Mouse (Mus musculus) midbrain, embryonic 15.5 days (tissue): Measurements from ENCODE around the gene Zfp738. TPM values are rescaled to one million over a fixed set of nuclear protein-coding genes. Genes with fewer than 3 reads are reported as not detected.
"Not testable (repeated sequence)": the region's sequence is repeated elsewhere in the genome, so short reads cannot be mapped to it uniquely, and the experiment has no call there.

ENCODE experiments used
- ATAC-seq: fragments of 200-750 bp; cut with Nextera tagmentation; replicated peaks from 2 replicates; pipeline ENCODE4 v1.8.0; 2017; ENCODE audit warnings: moderate TSS enrichment
- H3K27ac ChIP-seq: fragments of 300-500 bp; sonication (generic); 2 replicates; pipeline ENCODE4 v1.5.1; 2015; ENCODE audit warnings: mild to moderate bottlenecking, inconsistent platforms
- H3K27me3 ChIP-seq: fragments of 300-500 bp; sonication (generic); replicated peaks from 2 replicates; pipeline ENCODE4 v1.6.1; 2015; ENCODE audit warnings: inconsistent platforms
- H3K36me3 ChIP-seq: fragments of 300-500 bp; sonication (generic); replicated peaks from 2 replicates; pipeline ENCODE4 v1.6.1; 2015; ENCODE audit warnings: inconsistent platforms
- H3K4me1 ChIP-seq: fragments of 300-500 bp; sonication (generic); 2 replicates; pipeline ENCODE4 v1.6.1; 2015; ENCODE audit warnings: inconsistent platforms
- H3K4me2 ChIP-seq: fragments of 300-500 bp; sonication (generic); 2 replicates; pipeline ENCODE4 v1.6.1; 2015; ENCODE audit warnings: inconsistent platforms, mild to moderate bottlenecking, moderate library complexity
- H3K4me3 ChIP-seq: fragments of 300-500 bp; sonication (generic); 2 replicates; pipeline ENCODE4 v1.5.1; 2015; ENCODE audit warnings: mild to moderate bottlenecking, inconsistent platforms
- H3K9ac ChIP-seq: fragments of 300-500 bp; sonication (generic); 2 replicates; pipeline ENCODE4 v1.6.1; 2015; ENCODE audit warnings: mild to moderate bottlenecking, inconsistent platforms
- H3K9me3 ChIP-seq: fragments of 300-500 bp; sonication (generic); 2 replicates; pipeline ENCODE4 v1.6.1; 2016; ENCODE audit warnings: inconsistent platforms
- WGBS: fragments of 180-500 bp; shearing (Covaris S2); methylation state at CpG from one replicate; pipeline ENCODE4 v1.1.7; 2015; ENCODE audit warnings: mixed read lengths; 5-methylcytosine and 5-hydroxymethylcytosine counted together
- polyA plus RNA-seq: library from polyadenylated mRNA; unstranded; fragments of >200 nt; fragmentation: Nextera tagmentation; extraction: Ambion mirVana; gene quantifications from 2 replicates; pipeline ENCODE4 v1.2.1, GENCODE M21; 2015

The Zfp738 gene
- 15.5 and 16.8 TPM in 2 replicates for polyA plus RNA-seq

DNA sequence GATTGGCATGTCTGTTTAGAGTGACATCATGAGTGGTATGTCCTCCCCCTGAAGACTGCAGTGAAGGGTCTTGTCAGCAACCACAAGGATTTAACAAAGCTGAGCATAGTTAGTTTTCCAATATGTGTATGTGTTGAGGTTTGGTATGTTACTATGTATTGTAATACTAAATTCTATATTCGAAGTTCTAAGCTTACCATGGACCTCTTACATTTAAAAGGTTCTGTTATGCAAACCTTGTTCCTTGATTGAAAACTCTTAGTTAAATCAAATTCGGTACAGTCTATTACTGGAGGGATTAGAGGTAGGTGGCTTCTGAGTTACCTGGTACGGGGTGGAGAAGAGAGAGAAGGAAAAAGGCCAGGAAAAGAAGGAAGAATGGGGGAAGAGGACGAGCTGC, at the start of gene Zfp738:
Gene Zfp738 (minus strand): TSS at position 101 of the 400 bp plus-strand sequence.
- 82% methylated on average over 4 of the region's 4 CpGs for WGBS
- Histone ChIP-seq H3K4me2 (no peak within 1 kb of the TSS), H3K4me3 (no peak within 1 kb of the TSS), H3K27ac (no peak within 1 kb of the TSS), H3K36me3 (no peaks in the 10 kb centered on the region), H3K9me3 (no peaks in the 10 kb centered on the region), H3K4me1 (peaks cover 8% of the 10 kb centered on the region), H3K9ac (no peak within 1 kb of the TSS), H3K27me3 (no peaks in the 10 kb centered on the region)
- no peak for ATAC-seq

DNA sequence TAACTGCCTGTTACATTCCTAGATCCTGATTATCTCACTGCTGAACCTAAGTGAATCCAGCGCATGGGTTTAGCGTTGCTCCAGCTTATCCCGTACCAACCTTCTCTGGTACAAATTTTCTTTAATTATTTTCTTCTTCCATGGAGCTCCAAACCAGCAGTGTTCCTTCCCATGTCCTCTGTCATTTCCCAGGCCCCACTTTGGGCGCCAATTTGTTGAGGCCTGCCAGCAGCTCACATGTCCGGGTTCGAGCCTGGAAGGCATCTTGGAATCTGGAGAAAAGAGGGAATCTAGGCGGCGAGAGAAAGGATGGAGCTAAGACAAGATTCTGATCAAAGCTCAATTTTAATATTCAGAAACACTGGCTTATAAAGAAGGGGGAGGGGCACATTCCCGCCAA, 47.5 kb upstream of the Zfp738 start:
- not testable (repeated sequence) for H3K4me1 ChIP-seq, H3K9me3 ChIP-seq, H3K27ac ChIP-seq, H3K9ac ChIP-seq, H3K36me3 ChIP-seq, ATAC-seq, H3K4me3 ChIP-seq, H3K4me2 ChIP-seq, H3K27me3 ChIP-seq
- WGBS: 93% methylated on average over 9 of the region's 9 CpGs

DNA sequence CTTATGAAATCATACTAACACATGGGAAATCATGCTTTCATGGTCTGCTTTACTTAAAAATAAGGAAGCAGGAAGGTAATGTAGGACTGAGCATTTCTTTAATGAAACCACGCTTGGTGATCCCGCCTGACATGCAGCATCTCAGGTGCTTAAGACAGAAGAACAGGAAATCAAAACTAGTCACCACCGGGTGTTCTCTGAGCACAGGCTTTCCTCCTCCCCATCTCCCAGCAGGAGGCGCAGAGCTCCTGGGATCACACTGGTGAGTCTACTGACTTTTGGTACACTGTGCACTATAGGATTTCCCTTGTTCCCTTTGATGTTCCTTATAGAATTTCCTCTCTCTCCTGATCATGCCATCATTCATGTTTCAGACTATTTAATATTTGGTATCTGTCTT, 42.6 kb upstream of the Zfp738 start:
- not testable (repeated sequence) for H3K9me3 ChIP-seq, H3K36me3 ChIP-seq, H3K27me3 ChIP-seq
- Histone ChIP-seq H3K9ac (peak overlapping the region; percentile 58), H3K4me3 (peak overlapping the region; percentile 58), H3K4me1 (peaks cover 16% of the 10 kb centered on the region), H3K27ac (0 out of 2 replicates have a peak overlapping the region, but pooled peaks have one; percentile 46), H3K4me2 (peak overlapping the region; percentile 58)
- ATAC-seq: peak; percentile 75
- 50% methylated on average over 4 of the region's 4 CpGs for WGBS

DNA sequence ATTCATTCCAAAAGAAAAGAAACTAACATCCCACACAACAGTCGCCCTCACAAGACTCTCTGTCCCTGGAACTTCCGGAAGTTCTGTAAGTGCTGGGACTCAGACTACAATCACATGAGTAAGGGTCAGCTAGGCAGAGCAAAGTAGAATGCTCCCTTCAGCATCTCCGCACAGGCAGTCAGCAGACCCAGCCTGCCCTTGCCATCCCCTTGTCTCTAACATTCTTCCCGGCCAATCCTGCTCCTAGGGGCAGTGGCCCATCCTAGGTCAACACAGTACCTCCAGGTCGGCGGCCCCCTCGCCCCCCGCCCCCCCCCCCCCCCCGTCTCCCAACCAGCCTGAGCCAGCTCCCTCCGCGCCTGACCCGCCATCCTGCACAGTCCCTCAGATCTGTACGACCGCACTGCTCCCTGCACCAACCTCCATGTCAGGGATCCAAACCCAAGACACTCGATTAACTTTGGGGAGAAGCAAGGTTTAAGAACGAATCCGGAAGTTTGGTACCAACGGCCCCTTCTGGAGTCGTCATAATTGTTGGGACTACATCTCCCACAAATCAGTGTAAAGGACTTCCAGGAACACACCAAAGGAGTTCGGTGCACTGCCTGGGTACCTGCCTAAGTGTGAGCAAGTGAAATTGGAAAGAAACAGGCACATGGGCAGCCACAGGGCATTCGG, 41.9 kb upstream of the Zfp738 start, which contains the start of gene Zfp65:
Gene Zfp65 (minus strand): TSS at position 533 of the 678 bp plus-strand sequence.
- peak within 1 kb of the TSS; percentile 58 for H3K4me3 ChIP-seq
- peak within 1 kb of the TSS; percentile 58 for H3K4me2 ChIP-seq
- no peaks in the 10 kb centered on the region for H3K27me3 ChIP-seq
- no peaks in the 10 kb centered on the region for H3K9me3 ChIP-seq
- peak; percentile 92 for ATAC-seq
- H3K4me1 ChIP-seq: peaks cover 16% of the 10 kb centered on the region
- H3K9ac ChIP-seq: peak within 1 kb of the TSS; percentile 58
- peak within 1 kb of the TSS; percentile 46; the same call in 1 of the 2 replicates for H3K27ac ChIP-seq
- H3K36me3 ChIP-seq: no peaks in the 10 kb centered on the region
- 4% methylated on average over 16 of the region's 21 CpGs for WGBS

DNA sequence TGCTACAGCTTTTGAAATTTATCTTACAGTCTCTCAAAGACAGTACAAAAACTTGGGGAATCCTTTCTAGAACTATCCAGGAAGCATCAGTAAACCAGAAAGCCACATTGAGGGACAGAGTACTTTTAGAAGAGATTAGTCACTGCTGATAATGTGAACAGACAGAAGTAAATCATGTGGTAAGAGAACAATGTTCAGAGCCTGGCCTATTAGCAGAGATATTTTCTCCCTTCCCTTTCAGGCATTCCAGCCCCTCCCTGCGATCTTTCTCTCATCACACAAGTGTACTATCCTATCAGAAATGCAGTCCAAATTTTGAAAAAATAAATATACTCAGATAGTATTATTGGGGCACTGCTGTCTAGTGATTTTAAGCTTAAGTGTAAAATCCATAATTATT, 41.2 kb upstream of the Zfp738 start:
- peak overlapping the region; percentile 58 for H3K4me3 ChIP-seq
- H3K27me3 ChIP-seq: no peaks in the 10 kb centered on the region
- no peak for ATAC-seq
- 0 out of 2 replicates have a peak overlapping the region, but pooled peaks have one; percentile 1 for H3K9ac ChIP-seq
- peaks cover 21% of the 10 kb centered on the region for H3K4me1 ChIP-seq
- H3K36me3 ChIP-seq: no peaks in the 10 kb centered on the region
- H3K4me2 ChIP-seq: peak overlapping the region; percentile 58
- 94% methylated on average over 1 of the region's 1 CpGs for WGBS
- no peaks in the 10 kb centered on the region for H3K9me3 ChIP-seq
- no peak overlapping the region for H3K27ac ChIP-seq

DNA sequence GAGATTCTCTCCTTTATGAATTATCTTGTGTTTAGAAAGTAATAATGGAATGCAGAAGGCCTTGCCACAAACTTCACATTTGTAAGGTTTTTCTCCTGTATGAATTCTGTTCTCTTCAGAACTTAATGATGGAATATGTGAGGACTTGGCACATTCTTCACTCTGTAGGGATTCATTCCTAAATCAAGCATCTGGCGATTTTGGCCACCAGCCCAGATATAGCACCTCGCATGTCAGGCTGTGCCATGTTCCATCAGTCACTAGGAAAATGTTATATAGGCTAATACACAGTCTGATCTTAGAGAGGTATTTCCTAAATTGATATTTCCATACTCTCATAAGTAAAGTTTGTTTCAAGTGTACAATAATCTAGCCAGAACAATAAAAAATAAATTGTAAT, 38.5 kb upstream of the Zfp738 start:
- H3K27ac ChIP-seq, ATAC-seq, H3K9ac ChIP-seq, H3K4me3 ChIP-seq, H3K4me2 ChIP-seq, H3K36me3 ChIP-seq, H3K9me3 ChIP-seq, H3K27me3 ChIP-seq: not testable (repeated sequence)
- 85% methylated on average over 2 of the region's 2 CpGs for WGBS
- H3K4me1 ChIP-seq: peaks cover 24% of the 10 kb centered on the region

DNA sequence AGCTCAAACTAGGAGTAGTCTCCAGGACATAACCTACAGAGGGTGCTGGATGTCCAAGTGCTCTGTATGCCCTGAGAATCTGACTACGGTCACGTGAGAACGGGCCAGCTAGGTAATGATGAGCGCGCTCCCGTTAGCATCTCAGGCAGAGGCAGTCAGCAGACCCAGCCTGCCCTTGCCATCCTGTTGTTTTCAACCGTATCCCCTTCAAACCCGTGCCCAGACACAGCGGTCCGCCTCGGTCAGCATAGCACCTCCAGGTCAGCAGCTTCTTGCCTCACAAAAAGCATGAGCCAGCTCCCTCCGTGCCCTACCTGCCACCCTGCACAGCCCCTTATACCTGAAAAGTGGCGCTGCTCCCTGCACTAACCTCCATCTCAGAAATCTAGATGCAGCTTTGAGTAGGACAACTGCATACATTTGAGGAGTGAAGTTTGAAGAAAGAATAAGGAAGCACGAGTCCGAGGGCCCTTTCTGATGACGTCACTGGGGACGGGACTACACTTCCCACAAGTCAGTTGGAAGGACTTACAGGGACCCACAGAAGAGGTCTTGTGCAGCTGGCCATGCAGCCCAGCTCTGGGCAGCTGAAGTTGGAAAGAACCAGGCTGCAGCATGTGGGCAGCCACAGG, 37.1 kb upstream of the Zfp738 start:
- WGBS: 1% methylated on average over 17 of the region's 17 CpGs
- Histone ChIP-seq H3K36me3 (no peaks in the 10 kb centered on the region), H3K9me3 (no peaks in the 10 kb centered on the region), H3K27ac (peak overlapping the region; percentile 67), H3K27me3 (no peaks in the 10 kb centered on the region), H3K4me3 (peak overlapping the region; percentile 59), H3K4me2 (peak overlapping the region; percentile 70), H3K9ac (peak overlapping the region; percentile 57), H3K4me1 (peaks cover 17% of the 10 kb centered on the region)
- ATAC-seq: peak; percentile 96

DNA sequence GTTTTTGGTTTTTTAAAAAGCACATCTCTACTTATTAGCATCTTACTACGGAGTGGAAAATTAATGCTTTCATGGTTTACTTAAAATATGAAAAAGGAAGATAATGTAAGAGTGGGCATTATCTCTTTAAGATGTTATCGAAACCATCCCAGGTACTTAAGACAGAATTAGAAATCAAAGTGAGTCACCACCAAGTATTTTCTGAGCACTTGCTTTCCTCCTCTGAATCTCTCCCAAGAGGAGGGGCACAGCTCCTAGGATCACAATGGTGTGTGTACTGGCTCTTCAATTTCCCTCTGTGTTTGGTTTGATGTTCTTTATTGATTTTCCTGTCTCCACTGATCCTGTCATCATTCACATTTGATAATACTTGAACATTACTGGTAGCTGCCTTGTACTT, 3.0 kb downstream of the Zfp738 start:
- ATAC-seq: peak; percentile 57
- not testable (repeated sequence) for H3K9ac ChIP-seq

DNA sequence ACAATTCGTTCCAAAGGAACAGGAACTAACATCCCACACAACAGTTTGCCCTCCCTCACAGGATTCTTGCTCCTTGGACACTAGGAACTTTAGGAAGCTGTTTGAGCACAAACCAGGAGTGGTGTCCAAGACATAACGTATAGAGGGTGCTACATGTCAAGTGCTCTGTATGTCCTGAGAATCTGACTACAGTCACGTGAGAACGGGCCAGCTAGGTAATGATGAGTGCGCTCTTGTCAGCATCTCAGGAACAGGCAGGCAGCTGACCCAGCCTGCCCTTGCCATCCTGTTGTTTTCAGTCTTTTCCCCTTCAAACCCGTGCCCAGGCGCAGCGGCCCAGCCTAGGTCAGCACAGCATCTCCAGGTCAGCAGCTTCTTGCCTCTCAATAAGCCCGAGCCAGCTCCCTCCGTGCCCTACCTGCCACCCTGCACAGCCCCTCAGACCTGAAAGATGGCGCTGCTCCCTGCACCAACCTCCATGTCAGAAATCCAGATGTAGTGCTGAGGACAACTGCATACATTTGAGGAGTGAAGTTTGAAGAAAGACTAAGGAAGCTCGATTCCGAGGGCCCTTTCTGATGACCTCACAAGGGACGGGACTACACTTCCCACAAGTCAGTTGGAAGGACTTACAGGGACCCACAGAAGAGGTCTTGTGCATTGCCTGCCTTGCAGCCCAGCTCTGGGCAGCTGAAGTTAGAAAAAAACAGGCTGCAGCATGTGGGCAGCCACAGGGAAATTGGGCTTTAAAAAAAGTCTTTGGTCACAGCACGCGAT, 3.7 kb downstream of the Zfp738 start:
- H3K27ac ChIP-seq: peak overlapping the region; percentile 63
- H3K4me1 ChIP-seq, H3K27me3 ChIP-seq, H3K9me3 ChIP-seq, H3K36me3 ChIP-seq: not testable (repeated sequence)
- WGBS: 8% methylated on average over 16 of the region's 16 CpGs
- H3K4me2 ChIP-seq: peak overlapping the region; percentile 67
- peak overlapping the region; percentile 63 for H3K9ac ChIP-seq
- peak overlapping the region; percentile 65 for H3K4me3 ChIP-seq
- peak; percentile 100 for ATAC-seq

More for the DNA sequence above, 3.0 kb downstream of the Zfp738 start:
- not testable (repeated sequence) for H3K27me3 ChIP-seq, H3K9me3 ChIP-seq, H3K36me3 ChIP-seq, H3K4me1 ChIP-seq, H3K27ac ChIP-seq
- peak overlapping the region; percentile 67 for H3K4me2 ChIP-seq
- peak overlapping the region; percentile 65 for H3K4me3 ChIP-seq
- 54% methylated on average over 2 of the region's 2 CpGs for WGBS

DNA sequence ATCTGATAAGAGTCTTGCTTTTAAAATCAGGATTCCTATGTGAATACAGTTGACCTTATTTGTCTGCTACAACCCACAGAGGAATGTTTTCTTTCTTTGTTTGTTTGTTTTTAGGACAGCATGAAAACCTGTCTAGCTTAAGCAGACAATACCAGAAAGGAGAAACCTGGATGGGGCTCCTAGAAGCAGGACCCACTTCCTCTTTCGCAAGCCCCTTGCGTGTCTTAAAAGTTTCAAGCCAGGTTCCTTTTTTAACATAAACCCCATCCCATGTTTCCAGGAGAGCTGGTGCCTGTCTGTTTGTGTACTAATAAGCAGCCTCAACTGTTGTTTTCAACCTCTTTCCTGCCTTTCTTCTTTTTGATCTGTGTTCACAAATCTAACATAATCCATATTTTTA, 12.0 kb downstream of the Zfp738 start:
- ATAC-seq: no peak
- H3K4me3 ChIP-seq: no peak overlapping the region
- no peaks in the 10 kb centered on the region for H3K4me1 ChIP-seq
- no peak overlapping the region for H3K4me2 ChIP-seq
- no peaks in the 10 kb centered on the region for H3K9me3 ChIP-seq
- no peak overlapping the region for H3K9ac ChIP-seq
- H3K36me3 ChIP-seq: peaks cover 5% of the 10 kb centered on the region
- H3K27ac ChIP-seq: no peak overlapping the region
- 96% methylated on average over 2 of the region's 2 CpGs for WGBS
- no peaks in the 10 kb centered on the region for H3K27me3 ChIP-seq

DNA sequence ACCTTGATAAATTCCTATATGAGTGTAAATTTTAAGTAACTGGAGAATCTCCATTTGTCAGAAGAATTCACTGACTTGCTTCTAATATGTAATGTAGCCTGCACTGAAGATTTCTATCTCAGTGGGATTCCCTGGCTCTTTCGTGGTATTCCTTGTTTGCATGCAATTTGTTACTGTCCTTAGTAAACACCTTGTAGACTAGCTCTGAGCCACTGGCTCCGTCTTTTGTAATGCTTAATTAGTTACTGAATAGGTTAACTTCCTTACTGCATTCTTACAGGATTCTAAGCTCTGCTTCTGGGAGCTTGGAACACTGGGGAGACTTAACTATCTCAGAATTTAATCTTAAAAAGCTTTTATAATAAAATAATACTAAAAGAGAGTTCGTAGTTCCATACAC, 34.4 kb downstream of the Zfp738 start:
- Histone ChIP-seq H3K4me3 (no peak overlapping the region), H3K9ac (no peak overlapping the region), H3K4me2 (no peak overlapping the region), H3K4me1 (no peaks in the 10 kb centered on the region), H3K9me3 (no peaks in the 10 kb centered on the region), H3K27ac (no peak overlapping the region), H3K36me3 (no peaks in the 10 kb centered on the region), H3K27me3 (no peaks in the 10 kb centered on the region)
- ATAC-seq: no peak
- WGBS: 36% methylated on average over 3 of the region's 3 CpGs

DNA sequence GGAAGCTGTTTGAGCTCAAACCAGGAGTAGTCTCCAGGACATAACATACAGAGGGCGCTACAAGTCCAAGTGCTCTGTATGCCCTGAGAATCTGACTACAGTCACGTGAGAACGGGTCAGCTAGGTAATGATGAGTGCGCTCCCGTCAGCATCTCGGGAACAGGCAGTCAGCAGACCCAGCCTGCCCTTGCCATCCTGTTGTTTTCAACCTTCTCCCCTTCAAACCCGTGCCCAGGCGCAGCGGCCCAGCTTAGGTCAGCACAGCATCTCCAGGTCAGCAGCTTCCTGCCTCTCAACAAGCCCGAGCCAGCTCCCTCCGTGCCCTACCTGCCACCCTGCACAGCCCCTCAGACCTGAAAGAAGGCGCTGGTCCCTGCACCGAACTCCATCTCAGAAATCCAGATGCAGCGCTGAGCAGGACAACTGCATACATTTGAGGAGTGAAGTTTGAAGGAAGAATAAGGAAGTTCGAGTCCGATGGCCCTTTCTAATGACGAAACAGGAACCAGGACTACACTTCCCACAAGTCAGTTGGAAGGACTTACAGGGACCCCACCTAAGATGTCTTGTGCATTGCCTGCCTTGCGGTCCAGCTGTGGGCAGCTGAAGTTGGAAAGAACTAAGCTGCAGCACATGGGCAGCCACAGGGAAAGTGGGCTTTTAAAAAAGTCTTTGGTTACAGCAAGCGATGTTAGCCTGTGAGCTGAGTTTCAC, 49.4 kb downstream of the Zfp738 start, which contains the start of the genes Gm49345 and Zfp729a:
Gene Gm49345 (minus strand): TSS at position 476 of the 714 bp plus-strand sequence.
Gene Zfp729a (minus strand): TSS at position 498 of the 714 bp plus-strand sequence.
- peak; percentile 100 for ATAC-seq
- peaks cover 9% of the 10 kb centered on the region; the same call in 1 of the 2 replicates for H3K4me1 ChIP-seq
- H3K27me3 ChIP-seq: no peaks in the 10 kb centered on the region
- H3K4me3 ChIP-seq: peak within 1 kb of the TSS; percentile 96
- H3K4me2 ChIP-seq: peak within 1 kb of the TSS; percentile 59
- no peaks in the 10 kb centered on the region for H3K9me3 ChIP-seq
- H3K36me3 ChIP-seq: no peaks in the 10 kb centered on the region
- under 1% methylated on average over 19 of the region's 19 CpGs for WGBS
- peak within 1 kb of the TSS; percentile 69 for H3K27ac ChIP-seq
- peak within 1 kb of the TSS; percentile 66 for H3K9ac ChIP-seq
